Mouse (Mus musculus) liver, embryonic 15.5 days (tissue): ENCODE results near the gene Tram2. TPM values are rescaled to one million over a fixed set of nuclear protein-coding genes. Genes with fewer than 3 reads are reported as not detected.

Source experiments
- ATAC-seq: fragments of 200-750 bp; cut with Nextera tagmentation; 2 replicates; pipeline ENCODE4 v1.8.0; 2017; ENCODE audit warnings: moderate number of reproducible peaks, mild to moderate bottlenecking, moderate library complexity; ENCODE audit not compliant: insufficient read depth
- H3K27ac ChIP-seq: fragments of 300-500 bp; sonication (generic); replicated peaks from 2 replicates; pipeline ENCODE4 v1.5.1; 2015; ENCODE audit warnings: mild to moderate bottlenecking, inconsistent platforms
- H3K27me3 ChIP-seq: fragments of 300-500 bp; sonication (generic); 2 replicates; pipeline ENCODE4 v1.6.1; 2015; ENCODE audit warnings: mild to moderate bottlenecking, inconsistent platforms
- H3K36me3 ChIP-seq: fragments of 300-500 bp; sonication (generic); replicated peaks from 2 replicates; pipeline ENCODE4 v1.6.1; 2015; ENCODE audit warnings: moderate library complexity, mild to moderate bottlenecking, inconsistent platforms
- H3K4me1 ChIP-seq: fragments of 300-500 bp; sonication (generic); replicated peaks from 2 replicates; pipeline ENCODE4 v1.6.1; 2015; ENCODE audit warnings: inconsistent platforms
- H3K4me2 ChIP-seq: fragments of 300-500 bp; sonication (generic); 2 replicates; pipeline ENCODE4 v1.6.1; 2015; ENCODE audit warnings: moderate library complexity, mild to moderate bottlenecking, inconsistent platforms
- H3K4me3 ChIP-seq: fragments of 300-500 bp; sonication (generic); replicated peaks from 2 replicates; pipeline ENCODE4 v1.5.1; 2015; ENCODE audit warnings: mild to moderate bottlenecking, inconsistent platforms
- H3K9ac ChIP-seq: fragments of 300-500 bp; sonication (generic); 2 replicates; pipeline ENCODE4 v1.6.1; 2015; ENCODE audit warnings: moderate library complexity, mild to moderate bottlenecking, inconsistent platforms
- H3K9me3 ChIP-seq: fragments of 300-500 bp; sonication (generic); replicated peaks from 2 replicates; pipeline ENCODE4 v1.6.1; 2016; ENCODE audit warnings: inconsistent platforms
- WGBS: fragments of 180-500 bp; shearing (Covaris S2); methylation state at CpG from one replicate; pipeline ENCODE4 v1.1.7; 2015; ENCODE audit warnings: mixed read lengths; ENCODE audit not compliant: insufficient replicate concordance; 5-methylcytosine and 5-hydroxymethylcytosine counted together
- polyA plus RNA-seq: library from polyadenylated mRNA; unstranded; fragments of >200 nt; fragmentation: Nextera tagmentation; extraction: Ambion mirVana; gene quantifications from 2 replicates; pipeline ENCODE4 v1.2.1, GENCODE M21; 2015

Gene Tram2
- polyA plus RNA-seq, 1 experiment from 2014 or later: 1.6 TPM

GRCm38 (mm10) chr1:21008891-21009290, 70.1 kb downstream of the Tram2 start:
- no peak overlapping the region for H3K27ac ChIP-seq
- WGBS: 54% methylated on average over 4 of the region's 4 CpGs
- H3K9ac ChIP-seq: no peak overlapping the region
- no peak for ATAC-seq
- no peaks in the 10 kb centered on the region for H3K9me3 ChIP-seq
- H3K4me2 ChIP-seq: no peak overlapping the region
- no peaks in the 10 kb centered on the region for H3K27me3 ChIP-seq
- no peak overlapping the region for H3K4me3 ChIP-seq
- H3K4me1 ChIP-seq: no peaks in the 10 kb centered on the region
- 0 out of 2 replicates have a peak, but pooled peaks cover 17% of the 10 kb centered on the region for H3K36me3 ChIP-seq

GRCm38 (mm10) chr1:21007941-21008701, 70.9 kb downstream of the Tram2 start:
- WGBS: 62% methylated on average over 7 of the region's 7 CpGs
- ATAC-seq: no peak
- no peak overlapping the region for H3K9ac ChIP-seq
- H3K4me2 ChIP-seq: no peak overlapping the region
- no peak overlapping the region for H3K27ac ChIP-seq
- H3K4me3 ChIP-seq: no peak overlapping the region
- H3K27me3 ChIP-seq: no peaks in the 10 kb centered on the region
- H3K4me1 ChIP-seq: no peaks in the 10 kb centered on the region
- 0 out of 2 replicates have a peak, but pooled peaks cover 17% of the 10 kb centered on the region for H3K36me3 ChIP-seq
- H3K9me3 ChIP-seq: no peaks in the 10 kb centered on the region

GRCm38 (mm10) chr1:21006775-21007174, 72.3 kb downstream of the Tram2 start:
- Histone ChIP-seq H3K27ac (no peak overlapping the region), H3K4me1 (no peaks in the 10 kb centered on the region), H3K27me3 (no peaks in the 10 kb centered on the region), H3K9me3 (no peaks in the 10 kb centered on the region), H3K4me2 (no peak overlapping the region), H3K9ac (no peak overlapping the region), H3K4me3 (no peak overlapping the region), H3K36me3 (0 out of 2 replicates have a peak, but pooled peaks cover 12% of the 10 kb centered on the region)
- WGBS: 65% methylated on average over 5 of the region's 5 CpGs
- no peak for ATAC-seq

- Histone ChIP-seq H3K9me3 (no peaks in the 10 kb centered on the region), H3K4me2 (no peak overlapping the region), H3K27ac (no peak overlapping the region), H3K4me1 (no peaks in the 10 kb centered on the region), H3K36me3 (0 out of 2 replicates have a peak, but pooled peaks cover 6% of the 10 kb centered on the region), H3K27me3 (no peaks in the 10 kb centered on the region), H3K4me3 (no peak overlapping the region), H3K9ac (no peak overlapping the region)
- 58% methylated on average over 8 of the region's 8 CpGs for WGBS
- ATAC-seq: no peak
Observed at GRCm38 (mm10) chr1:21004596-21004995, 74.4 kb downstream of the Tram2 start.

GRCm38 (mm10) chr1:21002246-21003142, 76.5 kb downstream of the Tram2 start:
- no peaks in the 10 kb centered on the region for H3K9me3 ChIP-seq
- peaks cover 8% of the 10 kb centered on the region; the same call in 1 of the 2 replicates for H3K4me1 ChIP-seq
- ATAC-seq: no peak
- no peak overlapping the region for H3K4me2 ChIP-seq
- no peak overlapping the region for H3K9ac ChIP-seq
- WGBS: 75% methylated on average over 14 of the region's 14 CpGs
- 0 out of 2 replicates have a peak, but pooled peaks cover 6% of the 10 kb centered on the region for H3K36me3 ChIP-seq
- no peak overlapping the region for H3K4me3 ChIP-seq
- H3K27me3 ChIP-seq: no peaks in the 10 kb centered on the region
- no peak overlapping the region for H3K27ac ChIP-seq

- Histone ChIP-seq H3K4me3 (no peak overlapping the region), H3K4me2 (no peak overlapping the region), H3K27me3 (no peaks in the 10 kb centered on the region), H3K4me1 (peaks cover 9% of the 10 kb centered on the region; the same call in 1 of the 2 replicates), H3K27ac (no peak overlapping the region), H3K9ac (no peak overlapping the region), H3K9me3 (no peaks in the 10 kb centered on the region), H3K36me3 (0 out of 2 replicates have a peak, but pooled peaks cover 4% of the 10 kb centered on the region)
- WGBS: 55% methylated on average over 13 of the region's 13 CpGs
- ATAC-seq: no peak
Observed at GRCm38 (mm10) chr1:20997881-20998389, 81.1 kb downstream of the Tram2 start.

GRCm38 (mm10) chr1:20997328-20997689, 81.7 kb downstream of the Tram2 start:
- Histone ChIP-seq H3K27me3 (no peaks in the 10 kb centered on the region), H3K4me2 (no peak overlapping the region), H3K4me3 (no peak overlapping the region), H3K9me3 (no peaks in the 10 kb centered on the region), H3K27ac (no peak overlapping the region), H3K4me1 (peaks cover 9% of the 10 kb centered on the region; the same call in 1 of the 2 replicates), H3K9ac (no peak overlapping the region), H3K36me3 (0 out of 2 replicates have a peak, but pooled peaks cover 4% of the 10 kb centered on the region)
- no peak for ATAC-seq
- WGBS: 29% methylated on average over 2 of the region's 2 CpGs

- Histone ChIP-seq H3K36me3 (0 out of 2 replicates have a peak, but pooled peaks cover 4% of the 10 kb centered on the region), H3K4me3 (no peak overlapping the region), H3K9me3 (no peaks in the 10 kb centered on the region), H3K27me3 (no peaks in the 10 kb centered on the region), H3K27ac (no peak overlapping the region), H3K9ac (no peak overlapping the region), H3K4me2 (no peak overlapping the region), H3K4me1 (peaks cover 9% of the 10 kb centered on the region; the same call in 1 of the 2 replicates)
- 53% methylated on average over 17 of the region's 17 CpGs for WGBS
- ATAC-seq: no peak
Observed at GRCm38 (mm10) chr1:20996603-20997327, 82.3 kb downstream of the Tram2 start.

- ATAC-seq: no peak
- Histone ChIP-seq H3K36me3 (0 out of 2 replicates have a peak, but pooled peaks cover 4% of the 10 kb centered on the region), H3K9me3 (no peaks in the 10 kb centered on the region), H3K27ac (no peak overlapping the region), H3K4me3 (no peak overlapping the region), H3K27me3 (no peaks in the 10 kb centered on the region), H3K4me2 (no peak overlapping the region), H3K9ac (no peak overlapping the region), H3K4me1 (peaks cover 9% of the 10 kb centered on the region; the same call in 1 of the 2 replicates)
- 61% methylated on average over 7 of the region's 7 CpGs for WGBS
Observed at GRCm38 (mm10) chr1:20995331-20995986, 83.6 kb downstream of the Tram2 start.

- H3K9ac ChIP-seq: no peak overlapping the region
- H3K4me2 ChIP-seq: no peak overlapping the region
- H3K4me1 ChIP-seq: peaks cover 9% of the 10 kb centered on the region; the same call in 1 of the 2 replicates
- ATAC-seq: no peak
- H3K36me3 ChIP-seq: no peaks in the 10 kb centered on the region
- H3K9me3 ChIP-seq: no peaks in the 10 kb centered on the region
- H3K27ac ChIP-seq: no peak overlapping the region
- WGBS: 31% methylated on average over 5 of the region's 5 CpGs
- no peak overlapping the region for H3K4me3 ChIP-seq
- no peaks in the 10 kb centered on the region for H3K27me3 ChIP-seq
Observed at GRCm38 (mm10) chr1:20994338-20994737, 84.7 kb downstream of the Tram2 start.
